Comparison of ENCODE assay signal across 18 mouse cellular contexts in genomic region chr7:130934654-130935053, GRCm38 (mm10). TPM values are rescaled to one million over a fixed set of nuclear protein-coding genes. Genes with fewer than 3 reads are reported as not detected.
"Had no signal": no experiment of that assay in that cellular context is flagged by ENCODE, and none has a peak within 500 bp of the region (broad histone marks: within the 10 kb centered on the region; RNA-seq: fewer than 3 reads in every experiment).

No protein-coding gene starts in this region.

- H3K9me3 ChIP-seq: liver, embryonic 13.5 days; midbrain, embryonic 12.5 days; midbrain, embryonic 15.5 days; neural tube, embryonic 13.5 days; stomach, embryonic 15.5 days had no signal

- ATAC-seq: midbrain, embryonic 15.5 days had no signal

- DNase-seq: kidney, adult 9 months; kidney, postnatal 14 days; kidney, postnatal 4 days; layer of hippocampus, postnatal 36 days; liver, embryonic 13.5 days; lung, adult 2 months; lung, postnatal 4 days; retina, postnatal 1 day; right cerebral cortex, postnatal 25 days; spleen, adult 18-20 months; thymus, postnatal 25 days had no signal

- H3K9ac ChIP-seq: liver, embryonic 13.5 days; midbrain, embryonic 12.5 days; midbrain, embryonic 15.5 days; neural tube, embryonic 13.5 days; stomach, embryonic 15.5 days had no signal

- H3K27ac ChIP-seq: liver, embryonic 13.5 days; midbrain, embryonic 12.5 days; midbrain, embryonic 15.5 days; neural tube, embryonic 13.5 days; stomach, embryonic 15.5 days had no signal

- H3K36me3 ChIP-seq: liver, embryonic 13.5 days; midbrain, embryonic 12.5 days; midbrain, embryonic 15.5 days; neural tube, embryonic 13.5 days; stomach, embryonic 15.5 days had no signal

RNA-seq across cellular contexts. Expression of gene Htra1, which starts 1.3 kb away (rescaled TPM):
- total RNA-seq: megakaryocyte-erythroid progenitor cell, adult 5-6 weeks; monocyte, adult 5-6 weeks; neutrophil, adult 5-6 weeks had no signal
